Mouse (Mus musculus) stomach, embryonic 16.5 days (tissue): ENCODE data around the gene Gipr. TPM values are rescaled to one million over a fixed set of nuclear protein-coding genes. Genes with fewer than 3 reads are reported as not detected.

Source experiments
- microRNA counts: library from miRNA; unstranded; fragments of <30 nt; microRNA quantifications from one replicate; lab custom pipeline; 2016
- microRNA-seq: library from miRNA; unstranded; fragments of <30 nt; microRNA quantifications from one replicate; pipeline ENCODE4, GENCODE M21; 2016
- polyA plus RNA-seq: library from polyadenylated mRNA; unstranded; fragments of >200 nt; fragmentation: Nextera tagmentation; extraction: Ambion mirVana; gene quantifications from 2 replicates; pipeline ENCODE4 v1.2.1, GENCODE M21; 2015

Gene Gipr
- polyA plus RNA-seq, 1 experiment from 2014 or later: 2.4 TPM

MicroRNAs encoded within 50 kb of the gene (microRNA counts, 519-probe panel; counts per million panel counts)
- microRNA mmu-miR-330 (lab: Ali Mortazavi, UCI): 1,796 counts per million, percentile 31 among the panel's probes with 10 or more counts

Small RNAs within 50 kb of the gene (microRNA-seq; reads per million reads assigned to microRNA genes)
- 186 reads per million, percentile 61 among the genes with 10 or more reads in this experiment for gene Mir330

Other genes with a start within 250 kb of the Gipr start
- gene Nova2, start 240.2 kb downstream of the Gipr start, polyA plus RNA-seq: 0.39 and 0.62 TPM in 2 replicates
- not detected in 2 replicates for gene Nanos2, start 178.7 kb downstream of the Gipr start, polyA plus RNA-seq
- gene Mypop, start 174.9 kb downstream of the Gipr start, polyA plus RNA-seq: 1.6 and 2.3 TPM in 2 replicates
- gene Irf2bp1, start 162.1 kb downstream of the Gipr start, polyA plus RNA-seq: 10.7 and 14.3 TPM in 2 replicates
- gene Foxa3, start 142.6 kb downstream of the Gipr start, polyA plus RNA-seq: 32.5 and 37.1 TPM in 2 replicates
- gene Sympk, start 141.8 kb downstream of the Gipr start, polyA plus RNA-seq: 20.2 and 22.5 TPM in 2 replicates
- gene Rsph6a, start 111.4 kb downstream of the Gipr start, polyA plus RNA-seq: not detected in 2 replicates
- gene Dmwd, start 89.9 kb downstream of the Gipr start, polyA plus RNA-seq: 7.7 and 8.3 TPM in 2 replicates
- gene Dmpk, start 82.3 kb downstream of the Gipr start, polyA plus RNA-seq: 84.7 and 98.1 TPM in 2 replicates
- gene Six5, start 71.5 kb downstream of the Gipr start, polyA plus RNA-seq: 8.8 and 10.4 TPM in 2 replicates
- gene Gm4969, start 47.8 kb downstream of the Gipr start, polyA plus RNA-seq: 2.2 and 2.5 TPM in 2 replicates
- gene Fbxo46, start 46.3 kb downstream of the Gipr start, polyA plus RNA-seq: 13.5 and 15.3 TPM in 2 replicates
- 14.1 and 14.8 TPM in 2 replicates for gene Qpctl, start 16.8 kb downstream of the Gipr start, polyA plus RNA-seq
- gene Snrpd2, start 16.4 kb downstream of the Gipr start, polyA plus RNA-seq: 123 and 136 TPM in 2 replicates
- 10.9 and 11.4 TPM in 2 replicates for gene Eml2, start 10.3 kb upstream of the Gipr start, polyA plus RNA-seq
- gene Gpr4, start 46.4 kb upstream of the Gipr start, polyA plus RNA-seq: 1.4 and 1.7 TPM in 2 replicates
- gene Opa3, start 62.2 kb upstream of the Gipr start, polyA plus RNA-seq: 33.0 and 34.5 TPM in 2 replicates
- 77.8 and 85.6 TPM in 2 replicates for gene Vasp, start 105.7 kb upstream of the Gipr start, polyA plus RNA-seq
- 0.17 TPM in 1 of 2 replicates, not detected in the other for gene Ppm1n, start 113.9 kb upstream of the Gipr start, polyA plus RNA-seq
- gene Rtn2, start 116.5 kb upstream of the Gipr start, polyA plus RNA-seq: 14.8 and 21.7 TPM in 2 replicates
- 0.25 and 0.27 TPM in 2 replicates for gene Fosb, start 143.9 kb upstream of the Gipr start, polyA plus RNA-seq
- gene Ercc1, start 178.7 kb upstream of the Gipr start, polyA plus RNA-seq: 61.4 and 66.5 TPM in 2 replicates
- gene Cd3eap, start 193.4 kb upstream of the Gipr start, polyA plus RNA-seq: 22.9 and 23.0 TPM in 2 replicates
- gene Ppp1r13l, start 193.6 kb upstream of the Gipr start, polyA plus RNA-seq: 7.8 and 9.6 TPM in 2 replicates
- gene Ercc2, start 215.9 kb upstream of the Gipr start, polyA plus RNA-seq: 11.7 and 11.8 TPM in 2 replicates
- gene Klc3, start 238.0 kb upstream of the Gipr start, polyA plus RNA-seq: 13.3 and 15.8 TPM in 2 replicates
- 50.9 and 378 TPM in 2 replicates for gene Ckm, start 238.6 kb upstream of the Gipr start, polyA plus RNA-seq